Mouse (Mus musculus) G1E-ER4 (cell line): ENCODE data around the gene Siae. TPM values are rescaled to one million over a fixed set of nuclear protein-coding genes. Genes with fewer than 3 reads are reported as not detected.

Source experiments
- GATA1 ChIP-seq: IDR thresholded peaks from one replicate; pipeline ENCODE4 v1.8.0; 2012; ENCODE audit warnings: low read length, inconsistent platforms
- polyA plus RNA-seq: library from polyadenylated mRNA; stranded (reverse); fragments of >175 nt; gene quantifications from 2 replicates; pipeline ENCODE4 v1.2.3, GENCODE M21; 2012

Gene Siae
- polyA plus RNA-seq, 1 experiment = 0.86 TPM

DNA sequence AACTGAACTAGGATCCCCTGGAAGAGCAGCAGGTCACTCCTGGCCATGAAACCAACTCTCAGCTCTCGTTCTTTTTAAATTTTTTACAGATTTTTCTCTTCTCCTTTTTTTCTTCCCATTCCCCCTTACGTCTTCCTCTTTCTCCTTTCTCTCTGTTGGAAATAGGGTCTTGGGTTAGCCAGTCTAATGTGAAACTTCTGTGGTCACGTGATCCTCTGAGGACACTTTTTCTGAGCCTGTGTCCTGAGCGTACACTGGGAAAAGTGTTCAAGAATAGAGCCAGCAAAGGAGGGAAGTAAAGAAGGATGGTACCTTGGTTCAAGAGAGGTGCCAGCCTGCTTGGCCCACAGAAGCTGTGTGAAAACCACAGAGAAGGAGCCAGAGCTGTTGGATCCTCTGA lies 34.9 kb downstream of the Siae start:
- no peak for TF ChIP-seq GATA1

DNA sequence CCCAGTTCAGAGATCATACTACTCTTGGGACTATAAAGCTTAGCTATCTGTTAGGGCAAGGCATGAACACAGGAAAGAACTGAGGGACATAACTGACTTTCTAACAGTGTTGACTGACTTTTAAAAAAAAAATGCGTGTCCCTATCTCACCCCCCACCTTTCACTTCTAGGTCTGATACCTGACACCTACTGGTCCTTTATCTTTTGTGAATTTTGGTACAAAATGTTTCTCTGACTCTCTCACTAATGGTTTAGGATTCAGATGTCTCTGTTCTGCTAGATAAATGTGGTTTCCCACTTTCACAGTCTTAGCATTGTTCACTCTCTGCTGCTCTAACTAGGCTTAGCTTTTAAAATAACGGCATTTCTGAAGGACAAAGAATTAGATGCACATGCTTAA lies 36.5 kb downstream of the Siae start:
- peak; percentile 43 for TF ChIP-seq GATA1

DNA sequence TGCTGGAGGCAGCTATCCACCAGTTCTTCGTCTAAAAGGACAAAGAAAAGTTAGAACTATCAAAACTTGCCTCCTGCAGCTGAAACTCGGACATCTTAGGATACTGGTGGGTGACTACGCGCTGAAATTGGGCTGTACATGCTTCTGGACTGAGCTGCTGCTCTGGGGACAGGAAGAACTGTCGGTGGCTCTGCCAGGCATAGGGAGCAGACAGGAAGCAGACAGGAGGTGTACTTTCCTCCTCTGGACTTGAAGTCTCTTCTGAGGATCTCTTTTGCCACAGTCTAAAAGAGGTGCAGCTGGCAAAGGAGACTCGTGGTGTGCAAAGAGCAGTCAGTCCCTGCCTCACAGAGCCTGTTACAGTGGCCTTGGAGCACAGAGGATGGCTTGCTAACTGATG lies 37.1 kb downstream of the Siae start:
- no peak for TF ChIP-seq GATA1

DNA sequence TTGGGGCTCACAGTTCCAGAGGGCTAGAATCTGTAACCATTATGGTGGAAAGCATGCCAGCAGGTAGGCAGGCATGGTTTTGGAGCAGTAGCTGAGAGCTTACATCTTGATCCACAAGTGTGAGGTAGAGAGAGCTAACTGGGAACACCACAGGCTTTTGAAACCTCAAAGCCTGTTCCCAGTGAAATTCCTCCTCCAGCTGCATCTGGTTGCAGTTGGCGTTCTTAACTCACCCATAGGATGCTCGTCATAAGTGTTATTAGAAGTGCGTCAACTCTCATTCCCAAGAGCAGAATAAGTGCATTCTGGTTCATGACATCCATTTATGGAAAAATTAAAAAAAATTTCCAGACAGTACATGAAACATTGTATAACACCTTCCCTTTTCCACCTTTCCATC lies 38.2 kb downstream of the Siae start:
- TF ChIP-seq GATA1 = no peak

DNA sequence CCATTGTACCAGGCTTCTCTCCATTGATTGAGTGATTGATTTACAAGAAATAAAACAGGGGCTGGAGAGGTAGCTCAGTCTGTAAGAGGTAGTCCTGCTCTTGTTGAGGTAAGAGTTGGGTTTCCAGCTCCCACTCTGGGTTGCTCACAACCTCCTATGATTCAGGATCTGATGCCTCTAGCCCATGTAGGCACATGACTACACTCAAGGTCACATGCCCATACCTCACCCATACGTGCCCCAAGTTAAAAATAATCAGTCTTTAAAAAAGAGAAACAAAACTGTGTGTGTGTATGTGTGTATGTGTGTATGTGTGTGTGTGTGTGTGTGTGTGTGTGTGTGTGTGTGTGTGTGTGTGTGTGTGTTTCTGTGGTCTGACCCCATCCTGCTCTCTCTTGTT lies 40.1 kb downstream of the Siae start:
- no peak for TF ChIP-seq GATA1

DNA sequence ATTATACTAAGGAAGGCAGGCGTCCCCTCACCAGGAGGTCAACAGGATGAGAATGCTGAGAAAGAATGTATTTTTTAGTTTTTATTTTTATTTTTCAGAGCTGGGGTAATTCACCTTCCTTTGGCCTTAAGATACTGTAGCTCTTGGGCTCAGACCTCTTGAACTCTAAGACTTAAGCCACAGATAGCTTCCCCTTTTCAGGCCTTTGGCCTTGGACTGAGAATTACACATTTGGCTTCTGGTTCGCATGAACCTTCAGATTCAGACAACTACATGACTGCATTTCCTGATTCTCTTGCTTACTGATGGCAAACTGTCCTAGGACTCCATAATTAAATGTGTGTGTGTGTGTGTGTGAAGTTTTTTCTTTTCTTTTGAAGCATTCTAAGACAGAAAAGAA lies 43.1 kb downstream of the Siae start:
- TF ChIP-seq GATA1 = no peak

DNA sequence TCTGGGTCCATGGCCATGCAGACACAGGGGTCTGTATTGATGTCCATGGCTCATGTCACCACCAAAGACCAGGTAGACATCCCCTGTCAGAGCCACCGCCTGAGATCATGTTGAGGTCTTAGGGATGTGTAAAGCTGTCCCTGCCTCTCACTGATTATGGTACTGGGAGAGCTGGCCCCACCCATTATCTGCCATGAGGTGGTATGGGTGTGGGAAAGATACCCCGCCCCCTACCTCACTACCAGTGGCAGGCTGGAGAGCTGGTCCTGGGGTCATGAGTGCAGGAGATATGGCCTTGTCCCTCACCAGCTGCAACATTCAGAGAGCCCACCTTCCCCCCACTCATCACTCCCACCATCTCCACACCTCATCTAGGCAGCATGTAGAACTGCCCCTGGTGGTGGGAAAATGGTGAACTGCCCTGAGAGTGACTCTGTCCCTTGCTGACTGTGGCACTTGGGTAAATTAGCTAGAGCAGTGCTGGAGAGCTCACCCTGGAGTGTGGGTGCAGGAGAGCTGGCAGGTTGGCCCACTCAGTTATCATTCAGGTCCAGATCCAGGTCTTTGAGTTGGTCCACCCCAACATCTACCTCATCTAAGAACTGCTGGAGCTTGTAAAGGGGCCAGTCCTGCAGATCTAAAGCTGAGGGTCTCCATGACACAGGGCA lies 45.2 kb downstream of the Siae start:
- TF ChIP-seq GATA1 = no peak

DNA sequence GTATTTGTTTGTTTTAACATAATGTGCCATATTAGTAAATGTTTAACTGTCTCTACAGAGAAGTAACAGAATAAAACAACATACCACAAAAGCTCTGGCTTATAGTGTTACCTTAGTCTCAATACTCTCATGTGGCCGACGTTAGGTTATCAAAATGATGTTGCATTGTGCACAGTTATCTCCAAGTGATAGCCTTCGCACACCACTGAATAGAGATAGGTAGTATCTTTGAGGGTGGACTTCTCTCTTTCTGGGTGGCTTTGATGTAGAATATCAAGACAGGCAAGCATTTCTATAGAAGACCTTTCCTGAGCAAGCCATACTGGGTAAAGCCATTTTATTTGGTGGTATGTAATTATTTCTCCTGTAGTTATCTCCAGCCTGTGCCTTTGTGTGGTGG lies 49.6 kb downstream of the Siae start:
- peak; percentile 63 for TF ChIP-seq GATA1

DNA sequence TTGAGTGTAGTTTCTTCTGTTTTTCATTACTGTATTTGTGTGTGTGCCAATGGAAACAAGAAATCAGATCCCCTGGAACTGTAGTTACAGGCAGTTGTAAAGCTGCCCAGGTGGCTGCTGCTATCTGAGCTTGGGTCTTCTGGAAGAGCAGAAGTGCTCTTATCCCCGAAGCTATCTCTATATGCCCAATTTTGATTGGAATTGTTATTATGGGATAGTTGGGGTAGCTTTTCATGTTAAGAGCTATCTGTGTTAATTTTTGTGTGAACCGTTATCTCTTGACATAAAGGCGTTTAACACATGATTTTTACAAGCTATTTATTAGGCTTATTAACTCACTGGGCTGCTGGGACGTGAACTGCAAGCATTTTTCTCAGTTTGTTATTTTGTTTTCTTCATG lies 54.1 kb downstream of the Siae start:
- no peak for TF ChIP-seq GATA1

DNA sequence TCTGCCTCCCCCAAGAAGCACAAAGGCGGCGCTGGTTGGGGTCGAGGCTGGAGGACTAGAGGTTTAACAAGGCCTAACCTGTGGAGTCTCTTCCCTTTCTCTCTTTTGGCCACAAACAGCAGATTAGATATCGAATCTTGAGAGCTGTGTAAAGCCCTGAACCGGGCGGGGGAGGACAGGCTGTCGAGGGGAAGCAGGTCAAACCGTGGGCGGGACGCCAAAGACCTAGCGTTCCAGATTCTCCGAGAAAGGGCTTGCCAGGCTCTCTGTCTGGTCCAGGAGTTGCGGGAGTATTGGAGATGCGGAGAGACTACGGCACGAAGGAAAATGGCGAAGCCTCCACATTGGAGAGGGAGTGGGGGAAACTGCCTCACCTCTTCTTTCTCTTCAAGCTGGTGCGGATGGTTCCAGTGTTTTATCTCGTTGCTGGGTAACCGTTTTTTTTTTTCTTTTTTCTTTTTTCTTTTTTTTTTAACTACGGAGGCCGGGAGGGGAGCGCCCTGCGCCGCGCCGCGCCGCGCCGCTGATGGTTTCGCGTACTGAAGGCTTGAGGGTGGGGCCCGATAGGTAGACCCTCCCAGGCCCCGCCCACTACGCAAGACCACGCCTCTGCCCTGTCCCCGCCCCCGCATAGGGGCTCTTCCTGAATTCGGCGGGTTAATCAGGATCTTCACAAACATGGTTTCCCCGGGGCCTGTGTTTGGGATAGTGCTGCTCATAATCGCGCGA lies 57.8 kb downstream of the Siae start, which contains the start of gene Spa17:
TSS of gene Spa17 (minus strand) at position 541 of the 729 bp plus-strand sequence.
- TF ChIP-seq GATA1 = no peak

DNA sequence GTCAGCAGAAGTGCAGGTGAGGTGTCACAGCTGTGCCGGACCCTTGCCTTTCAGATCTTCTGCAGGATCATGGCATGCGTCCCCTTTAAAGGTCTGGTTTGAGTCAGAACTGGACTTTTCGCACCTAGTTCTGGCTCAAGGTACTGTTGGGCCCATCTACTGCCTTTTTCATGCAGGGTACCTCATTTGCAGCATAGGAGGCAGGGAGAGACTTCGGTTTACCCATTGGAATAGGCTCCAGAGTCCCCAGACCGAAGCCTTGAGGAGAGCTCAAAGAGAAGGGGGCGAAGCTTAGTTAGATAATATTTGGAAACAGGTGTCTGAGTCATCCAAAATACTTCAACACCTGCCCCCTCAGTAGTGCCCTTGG lies 58.4 kb downstream of the Siae start:
- TF ChIP-seq GATA1 = no peak

DNA sequence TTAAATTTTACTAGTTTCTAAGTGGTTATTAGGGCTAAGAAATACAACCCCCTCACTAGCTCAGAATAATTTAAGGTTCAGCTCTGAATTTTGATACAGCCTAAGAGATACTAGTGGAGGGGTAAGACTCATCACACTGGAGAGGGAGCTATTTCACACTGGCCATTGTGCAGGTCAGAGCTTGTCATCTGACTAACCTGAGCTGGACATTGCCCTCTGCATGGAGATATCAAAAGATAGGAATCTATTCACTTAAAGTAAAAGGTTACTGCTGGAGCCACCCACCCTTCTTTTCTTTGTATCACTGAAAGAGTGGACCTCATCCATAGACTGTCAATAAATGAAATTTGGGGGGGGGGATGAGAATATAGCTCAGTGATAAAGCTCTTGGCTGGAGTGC lies 58.8 kb downstream of the Siae start:
- TF ChIP-seq GATA1 = no peak

DNA sequence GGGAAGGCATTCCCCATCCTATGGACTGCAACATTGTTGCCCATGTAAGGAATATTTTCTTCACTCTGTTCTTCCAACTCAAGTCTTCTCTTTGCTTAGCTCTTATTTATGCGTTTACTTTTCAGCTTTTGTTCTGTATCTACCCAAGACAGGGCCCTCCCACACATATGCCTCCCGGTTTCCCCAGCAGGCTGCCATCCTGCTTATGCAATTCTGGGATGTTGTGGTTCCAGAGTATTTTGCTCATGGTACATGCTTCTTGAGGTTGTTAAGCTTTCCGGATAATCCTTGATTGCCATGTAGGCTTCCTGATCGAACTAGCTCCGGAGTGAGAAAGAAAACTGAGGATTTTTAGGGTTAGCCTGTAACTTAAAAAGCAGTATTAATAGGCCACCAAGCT lies 59.7 kb downstream of the Siae start:
- TF ChIP-seq GATA1 = no peak

DNA sequence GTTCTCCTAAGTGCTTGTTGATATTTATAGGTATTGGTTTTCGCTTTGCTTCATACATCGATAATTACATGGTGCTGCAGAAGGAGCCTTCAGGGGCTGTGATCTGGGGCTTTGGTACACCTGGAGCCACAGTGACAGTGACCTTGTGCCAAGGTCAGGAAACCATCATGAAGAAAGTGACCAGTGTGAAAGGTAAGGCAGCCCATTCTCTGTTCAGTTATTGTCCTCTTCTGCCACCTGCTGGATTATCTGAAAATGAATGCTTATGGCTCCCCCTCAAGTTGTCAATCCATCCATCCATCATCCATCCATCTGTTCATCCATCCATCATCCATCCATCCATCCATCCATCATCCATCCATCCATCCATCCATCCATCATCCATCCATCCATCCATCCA lies 61.3 kb downstream of the Siae start:
- TF ChIP-seq GATA1 = no peak

DNA sequence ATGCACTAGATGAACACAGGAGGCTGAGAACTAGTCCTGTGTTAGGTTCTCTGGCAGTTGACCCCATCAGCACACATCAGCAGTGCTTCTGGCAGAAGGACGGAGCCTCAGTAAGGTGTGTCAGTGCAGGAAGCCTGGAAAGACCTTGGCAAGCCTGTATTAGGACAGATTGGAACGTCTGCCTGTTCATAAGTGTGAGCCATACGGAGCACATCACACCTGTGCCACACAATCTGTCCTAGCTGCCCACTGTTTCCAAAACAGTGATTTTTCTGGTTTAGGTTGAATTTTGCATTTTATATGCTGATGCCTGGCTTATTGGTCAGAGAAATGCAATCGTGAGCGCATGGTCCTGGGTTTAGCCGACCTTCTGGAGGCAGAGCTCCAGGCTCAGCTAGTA lies 65.8 kb downstream of the Siae start:
- no peak for TF ChIP-seq GATA1

DNA sequence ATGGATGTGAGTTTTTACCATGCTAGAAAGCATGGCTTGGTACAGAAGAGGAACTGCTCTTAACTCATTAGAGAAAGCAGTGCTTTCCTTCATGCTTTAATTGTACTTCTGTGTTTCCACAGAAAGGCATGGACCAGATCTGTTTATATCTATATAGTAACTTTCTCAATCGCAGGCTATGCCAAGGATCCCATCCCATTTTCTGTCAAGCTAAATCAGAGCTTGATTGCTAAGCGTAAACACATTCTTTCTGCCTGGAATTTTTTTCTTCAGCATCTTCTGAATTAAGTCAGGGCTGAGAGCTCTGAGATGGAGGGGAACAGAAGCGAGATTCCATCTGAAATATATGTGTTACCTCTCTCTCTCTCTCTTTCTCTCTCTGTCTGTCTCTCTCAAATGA lies 68.5 kb downstream of the Siae start:
- no peak for TF ChIP-seq GATA1

DNA sequence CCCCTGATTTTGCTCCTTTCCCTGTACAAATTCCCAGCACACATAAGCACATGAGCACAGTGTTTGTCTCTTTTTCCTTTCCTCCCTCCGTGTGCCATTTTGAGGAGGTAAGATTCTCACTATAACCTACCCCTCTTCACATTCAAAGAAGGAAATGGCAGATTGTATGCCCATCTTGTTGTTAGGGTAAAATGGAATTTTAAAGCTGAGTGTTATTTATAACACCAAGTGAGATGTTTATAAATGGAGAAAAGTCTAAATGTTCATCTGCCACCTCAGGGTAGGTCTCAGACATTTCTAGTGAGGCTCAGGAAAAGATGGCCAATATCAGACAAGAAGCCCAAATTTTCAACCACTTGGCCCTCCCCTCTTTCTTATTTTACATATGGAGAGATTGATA lies 69.0 kb downstream of the Siae start:
- TF ChIP-seq GATA1 = no peak
